Mouse (Mus musculus) kidney, embryonic 16.5 days (tissue): ENCODE results near the gene Epn1. TPM values are rescaled to one million over a fixed set of nuclear protein-coding genes. Genes with fewer than 3 reads are reported as not detected.

Experiments
- ATAC-seq: fragments of 200-750 bp; cut with Nextera tagmentation; 2 replicates; pipeline ENCODE4 v1.8.0; 2017; ENCODE audit warnings: moderate TSS enrichment; ENCODE audit not compliant: low FRiP score, low TSS enrichment
- H3K27ac ChIP-seq: fragments of 300-500 bp; sonication (generic); 2 replicates; pipeline ENCODE4 v1.5.1; 2014; ENCODE audit warnings: low read length
- H3K27me3 ChIP-seq: fragments of 300-500 bp; sonication (generic); 2 replicates; pipeline ENCODE4 v1.6.1; 2014; ENCODE audit warnings: low read length, control low read depth, mixed read lengths; ENCODE audit not compliant: insufficient read depth
- H3K36me3 ChIP-seq: fragments of 300-500 bp; sonication (generic); 2 replicates; pipeline ENCODE4 v1.6.1; 2014; ENCODE audit warnings: low read length, control low read depth, mixed read lengths; ENCODE audit not compliant: insufficient read depth
- H3K4me1 ChIP-seq: fragments of 300-500 bp; sonication (generic); 2 replicates; pipeline ENCODE4 v1.6.1; 2014; ENCODE audit warnings: low read length, control low read depth, mixed read lengths; ENCODE audit not compliant: insufficient read depth
- H3K4me2 ChIP-seq: fragments of 300-500 bp; sonication (generic); replicated peaks from 2 replicates; pipeline ENCODE4 v1.6.1; 2014; ENCODE audit warnings: low read depth, low read length
- H3K4me3 ChIP-seq: fragments of 300-500 bp; sonication (generic); 2 replicates; pipeline ENCODE4 v1.5.1; 2014; ENCODE audit warnings: mild to moderate bottlenecking, low read length
- H3K9ac ChIP-seq: fragments of 300-500 bp; sonication (generic); replicated peaks from 2 replicates; pipeline ENCODE4 v1.6.1; 2014; ENCODE audit warnings: low read length
- H3K9me3 ChIP-seq: fragments of 300-500 bp; sonication (generic); 2 replicates; pipeline ENCODE4 v1.6.1; 2016; ENCODE audit warnings: low read length, control low read depth
- WGBS: fragments of 180-500 bp; shearing (Covaris S2); extraction: QIAGEN DNeasy Blood & Tissue Kit; methylation state at CpG from one replicate; pipeline ENCODE4 v1.1.7; 2014; 5-methylcytosine and 5-hydroxymethylcytosine counted together
- polyA plus RNA-seq: library from polyadenylated mRNA; unstranded; fragments of >200 nt; fragmentation: Nextera tagmentation; extraction: Ambion mirVana; gene quantifications from 2 replicates; pipeline ENCODE4 v1.2.1, GENCODE M21; 2015

Gene Epn1
- polyA plus RNA-seq, 1 experiment from 2014 or later: 66.6 TPM

- peaks cover 48% of the 10 kb centered on the region for H3K27me3 ChIP-seq
- H3K9me3 ChIP-seq: no peaks in the 10 kb centered on the region
- peaks cover 43% of the 10 kb centered on the region for H3K4me1 ChIP-seq
- 0 out of 2 replicates have a peak overlapping the region, but pooled peaks have one; percentile 38 for H3K27ac ChIP-seq
- H3K36me3 ChIP-seq: no peaks in the 10 kb centered on the region
- H3K9ac ChIP-seq: peak overlapping the region; percentile 86
- WGBS: 31% methylated on average over 8 of the region's 8 CpGs
- peak overlapping the region; percentile 62 for H3K4me3 ChIP-seq
- H3K4me2 ChIP-seq: peak overlapping the region; percentile 89
- no peak for ATAC-seq
Observed at GRCm38 (mm10) chr7:5057381-5057780, 22.7 kb upstream of the Epn1 start.

GRCm38 (mm10) chr7:5057804-5058203 is 22.2 kb upstream of the Epn1 start:
- WGBS: 30% methylated on average over 11 of the region's 11 CpGs
- H3K4me3 ChIP-seq: peak overlapping the region; percentile 62
- peaks cover 46% of the 10 kb centered on the region for H3K27me3 ChIP-seq
- H3K4me2 ChIP-seq: peak overlapping the region; percentile 89
- no peak for ATAC-seq
- no peak overlapping the region for H3K27ac ChIP-seq
- H3K4me1 ChIP-seq: peaks cover 39% of the 10 kb centered on the region
- H3K9me3 ChIP-seq: no peaks in the 10 kb centered on the region
- no peaks in the 10 kb centered on the region for H3K36me3 ChIP-seq
- H3K9ac ChIP-seq: no peak overlapping the region; the same call in 1 of the 2 replicates

GRCm38 (mm10) chr7:5058631-5059030 is 21.4 kb upstream of the Epn1 start:
- Histone ChIP-seq H3K4me3 (no peak overlapping the region), H3K4me1 (peaks cover 36% of the 10 kb centered on the region), H3K9me3 (no peaks in the 10 kb centered on the region), H3K9ac (peak overlapping the region; percentile 19; the same call in 1 of the 2 replicates), H3K27me3 (peaks cover 38% of the 10 kb centered on the region), H3K27ac (no peak overlapping the region), H3K36me3 (no peaks in the 10 kb centered on the region), H3K4me2 (no peak overlapping the region)
- ATAC-seq: no peak
- 92% methylated on average over 1 of the region's 1 CpGs for WGBS

- WGBS: 90% methylated on average over 12 of the region's 12 CpGs
- peak overlapping the region; percentile 98; the same call in 1 of the 2 replicates for H3K9ac ChIP-seq
- H3K27ac ChIP-seq: no peak overlapping the region
- H3K4me1 ChIP-seq: peaks cover 37% of the 10 kb centered on the region
- no peak overlapping the region for H3K4me3 ChIP-seq
- no peaks in the 10 kb centered on the region for H3K9me3 ChIP-seq
- H3K27me3 ChIP-seq: peaks cover 30% of the 10 kb centered on the region
- no peak overlapping the region for H3K4me2 ChIP-seq
- ATAC-seq: no peak
- H3K36me3 ChIP-seq: no peaks in the 10 kb centered on the region
Observed at GRCm38 (mm10) chr7:5059421-5059820, 20.6 kb upstream of the Epn1 start.

GRCm38 (mm10) chr7:5060239-5060731 is 19.8 kb upstream of the Epn1 start:
- Histone ChIP-seq H3K4me3 (peak overlapping the region; percentile 79), H3K36me3 (no peaks in the 10 kb centered on the region), H3K9me3 (no peaks in the 10 kb centered on the region), H3K4me2 (peak overlapping the region; percentile 96), H3K27ac (peak overlapping the region; percentile 100), H3K9ac (peak overlapping the region; percentile 98), H3K4me1 (peaks cover 39% of the 10 kb centered on the region), H3K27me3 (peaks cover 21% of the 10 kb centered on the region)
- WGBS: 1% methylated on average over 27 of the region's 27 CpGs
- peak; percentile 5; the same call in 1 of the 2 replicates for ATAC-seq

DNA sequence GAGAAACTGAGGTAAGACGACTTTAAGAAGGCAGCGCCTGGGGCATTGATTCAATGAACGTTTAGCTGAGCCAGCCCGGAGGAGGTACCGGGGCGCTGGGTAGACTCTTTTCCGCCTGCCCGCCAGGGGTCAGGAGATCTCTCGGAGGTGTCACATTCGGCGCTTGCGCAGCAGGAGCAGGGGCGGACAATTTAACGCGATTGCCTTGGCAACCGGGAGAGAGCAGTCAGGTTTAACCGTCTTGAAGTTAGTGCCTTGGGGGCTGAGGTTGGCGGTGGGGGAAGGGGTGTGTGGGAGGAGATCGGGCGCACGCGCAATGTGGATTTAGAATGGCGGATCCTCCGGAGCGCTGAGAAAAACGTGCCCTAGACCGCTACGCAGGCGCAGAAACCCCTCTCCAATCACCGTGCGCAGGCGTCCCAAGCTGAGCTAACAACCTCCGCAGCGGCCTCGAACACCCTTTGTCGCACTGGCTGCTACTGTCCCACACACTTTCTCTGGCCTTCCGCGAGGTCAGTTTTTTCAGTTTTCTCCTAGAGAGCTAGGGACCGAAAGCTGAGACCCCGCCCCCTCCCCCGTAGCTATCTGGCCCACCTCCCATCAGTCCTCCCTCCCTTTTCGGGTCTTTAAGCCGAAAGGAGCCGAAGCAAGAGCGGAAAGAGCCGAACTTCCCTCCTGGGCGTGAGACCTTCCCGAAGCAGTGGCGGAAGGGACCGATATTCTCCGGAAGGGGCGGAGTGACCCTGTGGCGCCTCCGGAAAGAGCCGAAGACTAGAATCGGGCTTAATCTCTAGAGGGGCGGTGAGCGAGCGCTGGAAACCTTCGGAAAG is 18.9 kb upstream of the Epn1 start:
- no peaks in the 10 kb centered on the region for H3K9me3 ChIP-seq
- peak; percentile 88 for ATAC-seq
- peak overlapping the region; percentile 98 for H3K9ac ChIP-seq
- H3K4me1 ChIP-seq: peaks cover 43% of the 10 kb centered on the region
- WGBS: under 1% methylated on average over 60 of the region's 60 CpGs
- H3K4me3 ChIP-seq: peak overlapping the region; percentile 79
- H3K27ac ChIP-seq: peak overlapping the region; percentile 100
- H3K4me2 ChIP-seq: peak overlapping the region; percentile 96
- H3K27me3 ChIP-seq: peaks cover 13% of the 10 kb centered on the region
- peaks cover under 1% of the 10 kb centered on the region; the same call in 1 of the 2 replicates for H3K36me3 ChIP-seq

GRCm38 (mm10) chr7:5061774-5062359 is 18.2 kb upstream of the Epn1 start, which contains the start of gene U2af2:
Gene U2af2 (plus strand): TSS chr7:5062143.
- Histone ChIP-seq H3K4me1 (peaks cover 41% of the 10 kb centered on the region), H3K4me2 (peak within 1 kb of the TSS; percentile 96), H3K9ac (peak within 1 kb of the TSS; percentile 98), H3K4me3 (peak within 1 kb of the TSS; percentile 79), H3K36me3 (peaks cover 7% of the 10 kb centered on the region; the same call in 1 of the 2 replicates), H3K9me3 (no peaks in the 10 kb centered on the region), H3K27me3 (peaks cover 8% of the 10 kb centered on the region; the same call in 1 of the 2 replicates), H3K27ac (peak within 1 kb of the TSS; percentile 100)
- ATAC-seq: peak; percentile 83
- WGBS: under 1% methylated on average over 57 of the region's 65 CpGs

DNA sequence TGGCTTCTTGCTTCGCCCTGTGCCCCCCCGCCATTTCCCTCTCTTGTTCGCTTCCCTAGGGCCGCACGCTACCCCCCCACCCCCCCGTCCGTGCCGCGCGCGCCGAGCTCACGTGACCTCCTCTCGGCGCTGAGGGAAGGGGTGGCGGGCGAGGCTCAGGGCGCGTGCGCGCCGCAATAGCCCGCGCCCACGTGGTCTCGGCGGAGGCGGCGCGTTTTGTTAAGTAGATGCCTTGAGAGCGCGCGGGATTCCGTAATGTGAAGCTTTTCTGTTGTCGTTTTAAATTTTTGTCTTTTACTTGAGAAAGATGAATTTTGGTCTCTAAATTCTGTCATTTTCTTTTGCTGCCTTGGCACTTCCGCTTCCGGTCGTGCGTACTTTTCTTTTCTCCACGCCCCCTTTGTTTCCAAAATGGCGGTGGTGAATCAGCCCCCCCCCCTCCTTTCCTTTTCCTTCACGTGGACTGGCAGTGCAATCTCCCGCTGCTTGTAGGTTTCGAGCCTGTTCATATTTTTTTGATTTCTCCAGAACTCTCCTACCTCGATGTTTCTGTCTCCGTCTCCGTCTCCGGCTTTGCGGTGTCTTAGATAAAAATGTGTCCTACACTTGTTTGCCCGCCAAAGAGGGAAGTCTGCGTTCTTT is 17.6 kb upstream of the Epn1 start:
- Histone ChIP-seq H3K9me3 (no peaks in the 10 kb centered on the region), H3K27me3 (peaks cover 4% of the 10 kb centered on the region; the same call in 1 of the 2 replicates), H3K4me2 (peak overlapping the region; percentile 96), H3K27ac (peak overlapping the region; percentile 95), H3K9ac (peak overlapping the region; percentile 98), H3K4me1 (peaks cover 35% of the 10 kb centered on the region), H3K36me3 (peaks cover 13% of the 10 kb centered on the region; the same call in 1 of the 2 replicates), H3K4me3 (peak overlapping the region; percentile 79)
- ATAC-seq: peak; percentile 32; the same call in 1 of the 2 replicates
- under 1% methylated on average over 51 of the region's 51 CpGs for WGBS

- H3K4me3 ChIP-seq: no peak overlapping the region
- H3K36me3 ChIP-seq: peaks cover 34% of the 10 kb centered on the region
- H3K27ac ChIP-seq: no peak overlapping the region
- no peaks in the 10 kb centered on the region for H3K9me3 ChIP-seq
- H3K27me3 ChIP-seq: no peaks in the 10 kb centered on the region
- no peak overlapping the region for H3K9ac ChIP-seq
- H3K4me2 ChIP-seq: no peak overlapping the region
- no peak for ATAC-seq
- 93% methylated on average over 6 of the region's 6 CpGs for WGBS
- peaks cover 27% of the 10 kb centered on the region for H3K4me1 ChIP-seq
Observed at GRCm38 (mm10) chr7:5064886-5065285, 15.1 kb upstream of the Epn1 start.
